In genomic region chr17:80501037-80501804, GRCm38 (mm10) we compare ENCODE assay signal across 15 mouse cellular contexts. TPM values are rescaled to one million over a fixed set of nuclear protein-coding genes. Genes with fewer than 3 reads are reported as not detected.
DNase-seq lines count a peak whose midpoint lies in the region; TF ChIP-seq lines count a peak whose summit lies in the region.
"Had no signal": no experiment of that assay in that cellular context is flagged by ENCODE, and none has a peak within 500 bp of the region (broad histone marks: within the 10 kb centered on the region; RNA-seq: fewer than 3 reads in every experiment).

No protein-coding gene starts in this region.

- H3K27me3 ChIP-seq in liver, adult 2 months (ENCODE audit: control insufficient read depth, insufficient read depth, low read length), result no peaks in the 10 kb centered on the region
- H3K27me3 ChIP-seq: embryonic facial prominence, embryonic 13.5 days; neural tube, embryonic 13.5 days had no signal

- no peaks in the 10 kb centered on the region for H3K4me1 ChIP-seq in liver, adult 2 months (ENCODE audit: control insufficient read depth, insufficient read depth, low read length)
- H3K4me1 ChIP-seq: neural tube, embryonic 13.5 days had no signal

- H3K36me3 ChIP-seq in liver, adult 2 months (ENCODE audit: control insufficient read depth, insufficient read depth, low read length), result peaks cover 7% of the 10 kb centered on the region; the same call in 1 of the 2 replicates
- H3K36me3 ChIP-seq: embryonic facial prominence, embryonic 13.5 days; forebrain, embryonic 10.5 days; neural tube, embryonic 13.5 days had no signal

- H3K4me3 ChIP-seq in liver, adult 2 months (ENCODE audit: insufficient read depth, low read depth, low read length), result no peak overlapping the region
- H3K4me3 ChIP-seq: embryonic facial prominence, embryonic 13.5 days; forebrain, embryonic 10.5 days; layer of hippocampus, adult 2 months; neural tube, embryonic 13.5 days had no signal

- H3K27ac ChIP-seq in liver, adult 2 months (replicated peaks; ENCODE audit: insufficient read depth, low read depth, low read length), result no peak overlapping the region
- H3K27ac ChIP-seq: embryonic facial prominence, embryonic 13.5 days; forebrain, embryonic 10.5 days; hindbrain, embryonic 14.5 days; layer of hippocampus, adult 2 months; neural tube, embryonic 13.5 days had no signal

- H3K79me2 ChIP-seq in liver, adult 2 months (ENCODE audit: control insufficient read depth, insufficient read depth, low read length), result no peaks in the 10 kb centered on the region

- DNase-seq in thymus, postnatal 25 days, result peak; percentile 9
- no peak for DNase-seq in thymus, postnatal 10 days (ENCODE audit: low spot score in 2 of 2)
- peak; percentile 35 for DNase-seq in MN1 (ENCODE audit: low spot score)
- DNase-seq in liver, adult 2 months (ENCODE audit: extremely low read depth, low read depth, low spot score), result peak; percentile 23
- DNase-seq in left cerebral cortex, adult 18-20 months (ENCODE audit: low spot score in 2 of 2), result no peak
- DNase-seq in left cerebral cortex, adult 9 months (ENCODE audit: low spot score in 2 of 2), result no peak
- DNase-seq in cerebellum, adult 9-10 months, result no peak
- DNase-seq: adrenal gland, postnatal 36 days; kidney, adult 8-10 months; lung, postnatal 4 days had no signal

- no peak for TF ChIP-seq CTCF in liver, adult 2 months (IDR thresholded peaks at IDR 0.05; ENCODE audit: low read depth, low read length)

- 89% methylated on average over 5 of the region's 5 CpGs for WGBS in liver, adult 2 months

- TF ChIP-seq POLR2A in liver, adult 2 months (IDR thresholded peaks at IDR 0.05; ENCODE audit: extremely low read depth, insufficient read depth, low read length), result no peak

- no peak overlapping the region for H3K9ac ChIP-seq in liver, adult 2 months (ENCODE audit: low read depth, low read length)
- H3K9ac ChIP-seq: embryonic facial prominence, embryonic 13.5 days; hindbrain, embryonic 14.5 days; neural tube, embryonic 13.5 days had no signal

RNA-seq across cellular contexts. Expression of gene Sos1, which starts 21.0 kb away (rescaled TPM):
- 11.8 and 12.0 TPM in 2 replicates for total RNA-seq in liver, adult 2 months (2014; rRNA removed)
- 2.8 TPM in 2 replicates for polyA plus RNA-seq in liver, adult 2 months (2012; rRNA removed)
- total RNA-seq in left cerebral cortex, adult 18-20 months (2021), result 10 to 100 TPM; 33.7 to 35.4 TPM

Comparison
In these comparisons a context has a peak if more than half of its experiments do, and no peak if none do; other contexts are left out.
1. DNase-seq: peak in thymus, postnatal 25 days (single experiment), MN1 (single experiment) and liver, adult 2 months (single experiment); none in thymus, postnatal 10 days (0 of 2), left cerebral cortex, adult 18-20 months (0 of 2), left cerebral cortex, adult 9 months (0 of 2) and cerebellum, adult 9-10 months (single experiment).